Mouse (Mus musculus): Measurements from ENCODE around the gene Strn3. TPM values are rescaled to one million over a fixed set of nuclear protein-coding genes. Genes with fewer than 3 reads are reported as not detected.

Strn3 gene
- polyA plus RNA-seq, 1 experiment: 15.7 TPM

- Histone ChIP-seq H3K4me3 (ENCODE audit: insufficient read depth, low read depth, low read length) (no peak overlapping the region), H3K4me1 (ENCODE audit: control insufficient read depth, insufficient read depth, low read length) (peaks cover 3% of the 10 kb centered on the region; the same call in 1 of the 2 replicates), H3K36me3 (ENCODE audit: control insufficient read depth, insufficient read depth, low read length) (peaks cover 3% of the 10 kb centered on the region; the same call in 1 of the 2 replicates), H3K27me3 (replicated peaks; ENCODE audit: control insufficient read depth, insufficient read depth, low read length) (no peaks in the 10 kb centered on the region), H3K27ac (ENCODE audit: insufficient read depth, low read depth, low read length) (no peak overlapping the region)
- 93% methylated on average over 8 of the region's 8 CpGs for WGBS
- no peak for DNase-seq
- TF ChIP-seq CTCF (conservative IDR thresholded peaks at IDR 0.05; ENCODE audit: insufficient read depth, insufficient read length, low read depth, low read length) (no peak), POLR2A (IDR thresholded peaks at IDR 0.05; ENCODE audit: low read depth, low read length) (no peak)
Observed at GRCm38 (mm10) chr12:51721836-51722235, 30.1 kb upstream of the Strn3 start.

- TF ChIP-seq CTCF (conservative IDR thresholded peaks at IDR 0.05; ENCODE audit: insufficient read depth, insufficient read length, low read depth, low read length) (no peak), POLR2A (IDR thresholded peaks at IDR 0.05; ENCODE audit: low read depth, low read length) (no peak)
- H3K27me3 ChIP-seq (replicated peaks; ENCODE audit: control insufficient read depth, insufficient read depth, low read length): no peaks in the 10 kb centered on the region
- H3K36me3 ChIP-seq (ENCODE audit: control insufficient read depth, insufficient read depth, low read length): peaks cover 3% of the 10 kb centered on the region; the same call in 1 of the 2 replicates
- peaks cover 3% of the 10 kb centered on the region; the same call in 1 of the 2 replicates for H3K4me1 ChIP-seq (ENCODE audit: control insufficient read depth, insufficient read depth, low read length)
- 86% methylated on average over 6 of the region's 6 CpGs for WGBS
- no peak overlapping the region for H3K27ac ChIP-seq (ENCODE audit: insufficient read depth, low read depth, low read length)
- H3K4me3 ChIP-seq (ENCODE audit: insufficient read depth, low read depth, low read length): no peak overlapping the region
- no peak for DNase-seq
Observed at GRCm38 (mm10) chr12:51718617-51719016, 26.9 kb upstream of the Strn3 start.

- no peak overlapping the region for H3K27ac ChIP-seq (ENCODE audit: insufficient read depth, low read depth, low read length)
- TF ChIP-seq POLR2A (IDR thresholded peaks at IDR 0.05; ENCODE audit: low read depth, low read length) (no peak), CTCF (conservative IDR thresholded peaks at IDR 0.05; ENCODE audit: insufficient read depth, insufficient read length, low read depth, low read length) (no peak)
- no peak overlapping the region for H3K4me3 ChIP-seq (ENCODE audit: insufficient read depth, low read depth, low read length)
- peak; percentile 75 for DNase-seq
- H3K36me3 ChIP-seq (ENCODE audit: control insufficient read depth, insufficient read depth, low read length): no peaks in the 10 kb centered on the region
- peaks cover 5% of the 10 kb centered on the region; the same call in 1 of the 2 replicates for H3K4me1 ChIP-seq (ENCODE audit: control insufficient read depth, insufficient read depth, low read length)
- WGBS: 38% methylated on average over 1 of the region's 1 CpGs
- no peaks in the 10 kb centered on the region for H3K27me3 ChIP-seq (replicated peaks; ENCODE audit: control insufficient read depth, insufficient read depth, low read length)
Observed at GRCm38 (mm10) chr12:51712685-51713084, 21.0 kb upstream of the Strn3 start.

- H3K27me3 ChIP-seq (replicated peaks; ENCODE audit: control insufficient read depth, insufficient read depth, low read length): no peaks in the 10 kb centered on the region
- no peaks in the 10 kb centered on the region for H3K36me3 ChIP-seq (ENCODE audit: control insufficient read depth, insufficient read depth, low read length)
- DNase-seq: no peak
- 44% methylated on average over 5 of the region's 5 CpGs for WGBS
- H3K27ac ChIP-seq (ENCODE audit: insufficient read depth, low read depth, low read length): no peak overlapping the region
- TF ChIP-seq POLR2A (IDR thresholded peaks at IDR 0.05; ENCODE audit: low read depth, low read length) (no peak), CTCF (conservative IDR thresholded peaks at IDR 0.05; ENCODE audit: insufficient read depth, insufficient read length, low read depth, low read length) (no peak)
- H3K4me1 ChIP-seq (ENCODE audit: control insufficient read depth, insufficient read depth, low read length): peaks cover 9% of the 10 kb centered on the region; the same call in 1 of the 2 replicates
- H3K4me3 ChIP-seq (ENCODE audit: insufficient read depth, low read depth, low read length): no peak overlapping the region
Observed at GRCm38 (mm10) chr12:51710154-51710553, 18.5 kb upstream of the Strn3 start.

- Histone ChIP-seq H3K27me3 (replicated peaks; ENCODE audit: control insufficient read depth, insufficient read depth, low read length) (no peaks in the 10 kb centered on the region), H3K27ac (ENCODE audit: insufficient read depth, low read depth, low read length) (no peak overlapping the region), H3K36me3 (ENCODE audit: control insufficient read depth, insufficient read depth, low read length) (no peaks in the 10 kb centered on the region), H3K4me1 (ENCODE audit: control insufficient read depth, insufficient read depth, low read length) (peaks cover 9% of the 10 kb centered on the region; the same call in 1 of the 2 replicates), H3K4me3 (ENCODE audit: insufficient read depth, low read depth, low read length) (no peak overlapping the region)
- DNase-seq: no peak
- 66% methylated on average over 3 of the region's 3 CpGs for WGBS
- TF ChIP-seq CTCF (conservative IDR thresholded peaks at IDR 0.05; ENCODE audit: insufficient read depth, insufficient read length, low read depth, low read length): no peak
- TF ChIP-seq POLR2A (IDR thresholded peaks at IDR 0.05; ENCODE audit: low read depth, low read length): no peak
Observed at GRCm38 (mm10) chr12:51709741-51710140, 18.0 kb upstream of the Strn3 start.

GRCm38 (mm10) chr12:51708941-51709686 is 17.4 kb upstream of the Strn3 start:
- 57% methylated on average over 14 of the region's 14 CpGs for WGBS
- peaks cover 9% of the 10 kb centered on the region; the same call in 1 of the 2 replicates for H3K4me1 ChIP-seq (ENCODE audit: control insufficient read depth, insufficient read depth, low read length)
- no peak overlapping the region for H3K27ac ChIP-seq (ENCODE audit: insufficient read depth, low read depth, low read length)
- H3K36me3 ChIP-seq (ENCODE audit: control insufficient read depth, insufficient read depth, low read length): no peaks in the 10 kb centered on the region
- no peaks in the 10 kb centered on the region for H3K27me3 ChIP-seq (replicated peaks; ENCODE audit: control insufficient read depth, insufficient read depth, low read length)
- H3K4me3 ChIP-seq (ENCODE audit: insufficient read depth, low read depth, low read length): no peak overlapping the region
- DNase-seq: peak; percentile 50
- TF ChIP-seq POLR2A (IDR thresholded peaks at IDR 0.05; ENCODE audit: low read depth, low read length): no peak
- no peak for TF ChIP-seq CTCF (conservative IDR thresholded peaks at IDR 0.05; ENCODE audit: insufficient read depth, insufficient read length, low read depth, low read length)

- Histone ChIP-seq H3K27me3 (replicated peaks; ENCODE audit: control insufficient read depth, insufficient read depth, low read length) (no peaks in the 10 kb centered on the region), H3K27ac (ENCODE audit: insufficient read depth, low read depth, low read length) (no peak overlapping the region), H3K4me1 (ENCODE audit: control insufficient read depth, insufficient read depth, low read length) (peaks cover 4% of the 10 kb centered on the region; the same call in 1 of the 2 replicates), H3K36me3 (ENCODE audit: control insufficient read depth, insufficient read depth, low read length) (no peaks in the 10 kb centered on the region), H3K4me3 (ENCODE audit: insufficient read depth, low read depth, low read length) (no peak overlapping the region)
- no peak for TF ChIP-seq POLR2A (IDR thresholded peaks at IDR 0.05; ENCODE audit: low read depth, low read length)
- no peak for TF ChIP-seq CTCF (conservative IDR thresholded peaks at IDR 0.05; ENCODE audit: insufficient read depth, insufficient read length, low read depth, low read length)
- 48% methylated on average over 5 of the region's 5 CpGs for WGBS
- DNase-seq: peak; percentile 81
Observed at GRCm38 (mm10) chr12:51706673-51707235, 15.1 kb upstream of the Strn3 start.

All from kidney, adult 2 months (tissue).